Mouse (Mus musculus): ENCODE measurements around the gene Lrrc2.

GRCm38 (mm10) chr9:110979411-110979810 lies 28.1 kb downstream of the Lrrc2 start:
- TF ChIP-seq EP300 (IDR thresholded peaks at IDR 0.05; ENCODE audit: low read depth) = no peak
- no peak for TF ChIP-seq CTCF (IDR thresholded peaks at IDR 0.05; ENCODE audit: low read depth)

Data from heart, postnatal 0 days (tissue).